Mouse (Mus musculus) c-Kit-positive CD71-negative TER-119-negative erythroid progenitor cells, embryonic 14.5 days (primary cell): ENCODE measurements around the gene Nek9.

ENCODE experiments used
- DNase-seq: peaks from one replicate; pipeline ENCODE4 v3.0.0-alpha.2; 2013; ENCODE audit warnings: low read depth

The Nek9 gene

GRCm38 (mm10) chr12:85346374-85346773 lies 7.2 kb upstream of the Nek9 start:
- DNase-seq: peak; percentile 66

- DNase-seq: no peak
These were observed 6.4 kb upstream of the Nek9 start for GRCm38 (mm10) chr12:85345559-85345958.

- DNase-seq: no peak
These were observed 5.1 kb upstream of the Nek9 start for GRCm38 (mm10) chr12:85344252-85344651.

- DNase-seq: no peak
These were observed 3.1 kb upstream of the Nek9 start for GRCm38 (mm10) chr12:85342310-85342709.

- peak; percentile 68 for DNase-seq
These were observed 2.0 kb upstream of the Nek9 start for GRCm38 (mm10) chr12:85341131-85341530.

- DNase-seq: peak; percentile 65
These were observed 785 bp upstream of the Nek9 start for GRCm38 (mm10) chr12:85339947-85340346.

- no peak for DNase-seq
These were observed 347 bp downstream of the Nek9 start for GRCm38 (mm10) chr12:85338815-85339214.

- no peak for DNase-seq
These were observed 1.4 kb downstream of the Nek9 start for GRCm38 (mm10) chr12:85337567-85338311.

GRCm38 (mm10) chr12:85330153-85330552 lies 9.0 kb downstream of the Nek9 start:
- no peak for DNase-seq

GRCm38 (mm10) chr12:85308651-85309050 lies 30.5 kb downstream of the Nek9 start:
- no peak for DNase-seq

- peak; percentile 89 for DNase-seq
These were observed 33.8 kb downstream of the Nek9 start for GRCm38 (mm10) chr12:85305247-85305892.

GRCm38 (mm10) chr12:85304725-85305124 lies 34.4 kb downstream of the Nek9 start:
- DNase-seq: no peak

- no peak for DNase-seq
These were observed 35.9 kb downstream of the Nek9 start for GRCm38 (mm10) chr12:85303256-85303655.

GRCm38 (mm10) chr12:85298835-85299180 lies 40.4 kb downstream of the Nek9 start:
- DNase-seq: no peak

GRCm38 (mm10) chr12:85298127-85298834 lies 40.9 kb downstream of the Nek9 start:
- DNase-seq: no peak

- no peak for DNase-seq
These were observed 41.7 kb downstream of the Nek9 start for GRCm38 (mm10) chr12:85297345-85297997.

GRCm38 (mm10) chr12:85296915-85297314 lies 42.2 kb downstream of the Nek9 start:
- no peak for DNase-seq

- no peak for DNase-seq
These were observed 43.7 kb downstream of the Nek9 start for GRCm38 (mm10) chr12:85295506-85295905.

- DNase-seq: no peak
These were observed 46.3 kb downstream of the Nek9 start for GRCm38 (mm10) chr12:85292906-85293305.

- DNase-seq: no peak
These were observed 46.9 kb downstream of the Nek9 start for GRCm38 (mm10) chr12:85292288-85292687.

- DNase-seq: no peak
These were observed 47.6 kb downstream of the Nek9 start for GRCm38 (mm10) chr12:85291541-85291940.

GRCm38 (mm10) chr12:85290633-85291032 lies 48.5 kb downstream of the Nek9 start:
- DNase-seq: no peak
